Mouse (Mus musculus) heart, adult 9 months (tissue): ENCODE data around the gene Ifi35.
A peak's percentile ranks its signal among the peaks of the same experiment; 100 is the strongest.
"Not testable (repeated sequence)": the region's sequence is repeated elsewhere in the genome, so short reads cannot be mapped to it uniquely, and the experiment has no call there.

Source experiments
- DNase-seq, 2 experiments: peaks; one replicate each; pipeline ENCODE4 v3.0.0; 2022; ENCODE audit warnings: low spot score in 2 of 2

Gene Ifi35

GRCm38 (mm10) chr11:101447786-101448185 lies 421 bp upstream of the Ifi35 start:
- DNase-seq, result no peak

GRCm38 (mm10) chr11:101448899-101449298 lies 692 bp downstream of the Ifi35 start:
- DNase-seq, result no peak

- DNase-seq, result not testable (repeated sequence)
Observed at GRCm38 (mm10) chr11:101449596-101449995, 1.4 kb downstream of the Ifi35 start.

- DNase-seq, result no peak
Observed at GRCm38 (mm10) chr11:101450394-101450793, 2.2 kb downstream of the Ifi35 start.

GRCm38 (mm10) chr11:101451536-101451935 lies 3.3 kb downstream of the Ifi35 start:
- no peak for DNase-seq

- DNase-seq, result no peak
Observed at GRCm38 (mm10) chr11:101452093-101452774, 4.0 kb downstream of the Ifi35 start.

GRCm38 (mm10) chr11:101454702-101455101 lies 6.5 kb downstream of the Ifi35 start:
- no peak for DNase-seq

GRCm38 (mm10) chr11:101455627-101456026 lies 7.4 kb downstream of the Ifi35 start:
- DNase-seq, result no peak

GRCm38 (mm10) chr11:101457631-101458030 lies 9.4 kb downstream of the Ifi35 start:
- DNase-seq, result no peak

- no peak for DNase-seq
Observed at GRCm38 (mm10) chr11:101458217-101458616, 10.0 kb downstream of the Ifi35 start.

GRCm38 (mm10) chr11:101459716-101460115 lies 11.5 kb downstream of the Ifi35 start:
- no peak for DNase-seq

GRCm38 (mm10) chr11:101460321-101460720 lies 12.1 kb downstream of the Ifi35 start:
- DNase-seq, result no peak

GRCm38 (mm10) chr11:101462141-101462540 lies 13.9 kb downstream of the Ifi35 start:
- no peak for DNase-seq

GRCm38 (mm10) chr11:101462583-101463440 lies 14.6 kb downstream of the Ifi35 start:
- DNase-seq, result no peak

- peak in 1 of 2 experiments; percentile 45 for DNase-seq
Observed at GRCm38 (mm10) chr11:101464211-101465100, 16.2 kb downstream of the Ifi35 start, which contains the start of gene Rnd2. TSS of gene Rnd2 (plus strand) at chr11:101464999.

GRCm38 (mm10) chr11:101465101-101465868 lies 17.1 kb downstream of the Ifi35 start:
- peak; percentile 83 to 87 for DNase-seq

GRCm38 (mm10) chr11:101465869-101466551 lies 17.8 kb downstream of the Ifi35 start, which contains the start of gene Vat1:
TSS of gene Vat1 (minus strand) at chr11:101466230.
- DNase-seq, result peak; percentile 68 to 79

- DNase-seq, result not testable (repeated sequence)
Observed at GRCm38 (mm10) chr11:101466552-101466950, 18.3 kb downstream of the Ifi35 start.

GRCm38 (mm10) chr11:101467477-101468262 lies 19.5 kb downstream of the Ifi35 start:
- DNase-seq, result peak; percentile 70 to 73
